Mouse (Mus musculus) lung, postnatal 0 days (tissue): ENCODE data around the gene Kcnh1.
A peak's percentile ranks its signal among the peaks of the same experiment; 100 is the strongest.

Experiments
- CTCF ChIP-seq: IDR thresholded peaks from 2 replicates; pipeline ENCODE4 v1.5.1; 2016; ENCODE audit warnings: antibody characterized with exemption, mild to moderate bottlenecking
- EP300 ChIP-seq: IDR thresholded peaks from 2 replicates; pipeline ENCODE4 v1.6.1; 2016; ENCODE audit warnings: antibody characterized with exemption, mild to moderate bottlenecking, control low read depth

DNA sequence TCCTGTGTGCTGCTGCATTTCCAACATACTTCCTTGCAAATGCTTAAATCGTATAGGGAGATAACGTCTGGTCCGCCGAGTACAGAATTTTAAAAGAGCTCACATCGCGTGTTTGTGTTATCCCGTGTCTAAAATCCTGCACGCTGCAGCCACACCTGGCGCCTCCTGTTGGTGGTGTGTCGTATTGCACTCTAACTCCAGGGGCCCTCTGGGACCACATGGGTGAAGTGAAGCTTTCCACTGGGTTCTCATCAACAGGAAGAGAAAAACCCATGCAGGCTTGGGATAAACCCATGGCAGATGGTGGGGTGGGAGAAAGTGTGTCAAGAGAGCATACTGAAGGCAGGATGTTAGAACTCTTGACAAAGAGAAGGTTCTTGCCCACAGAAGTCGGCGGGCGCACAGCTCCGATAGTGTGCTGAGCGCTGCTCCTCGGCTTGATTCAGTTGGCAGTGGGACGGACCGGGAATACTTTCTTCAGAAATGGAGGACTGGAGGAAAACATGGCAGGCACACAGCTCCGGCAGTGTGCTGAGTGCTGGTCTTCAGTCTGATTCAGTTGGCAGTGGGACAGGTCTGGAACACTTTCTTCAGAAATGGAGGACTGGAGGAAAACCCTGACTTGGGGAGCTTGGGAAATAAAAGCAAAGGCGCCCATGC is 253.6 kb downstream of the Kcnh1 start:
- TF ChIP-seq CTCF = peak; percentile 61
- no peak for TF ChIP-seq EP300
